Mouse (Mus musculus) cerebellum, postnatal 36 days (tissue): ENCODE measurements around the gene Kcnc1.
A peak's percentile ranks its signal among the peaks of the same experiment; 100 is the strongest.

Experiments used
- DNase-seq, 2 experiments: peaks; one replicate each; pipeline ENCODE4 v3.0.0; 2021 to 2022; ENCODE audit warnings: mixed read lengths in 2 of 2

The Kcnc1 gene

GRCm38 (mm10) chr7:46396231-46396927, at the start of gene Kcnc1:
Gene Kcnc1, plus strand, starts transcription at chr7:46396497.
- DNase-seq, result peak; percentile 85 to 91

- DNase-seq, result no peak
These were observed 48.6 kb upstream of the Kcnc1 start for GRCm38 (mm10) chr7:46347692-46348091.

GRCm38 (mm10) chr7:46348813-46349212, 47.5 kb upstream of the Kcnc1 start:
- no peak for DNase-seq

GRCm38 (mm10) chr7:46350119-46350702, 46.1 kb upstream of the Kcnc1 start:
- DNase-seq, result peak in 1 of 2 experiments; percentile 9

GRCm38 (mm10) chr7:46352748-46353147, 43.5 kb upstream of the Kcnc1 start:
- no peak for DNase-seq

- DNase-seq, result no peak
These were observed 43.1 kb upstream of the Kcnc1 start for GRCm38 (mm10) chr7:46353216-46353615.

GRCm38 (mm10) chr7:46353875-46354274, 42.4 kb upstream of the Kcnc1 start:
- no peak for DNase-seq

GRCm38 (mm10) chr7:46361776-46362175, 34.5 kb upstream of the Kcnc1 start:
- DNase-seq, result no peak

- DNase-seq, result no peak
These were observed 32.1 kb upstream of the Kcnc1 start for GRCm38 (mm10) chr7:46364154-46364553.

- no peak for DNase-seq
These were observed 30.5 kb upstream of the Kcnc1 start for GRCm38 (mm10) chr7:46365810-46366209.

GRCm38 (mm10) chr7:46371104-46371503, 25.2 kb upstream of the Kcnc1 start:
- DNase-seq, result no peak

GRCm38 (mm10) chr7:46376172-46377007, 19.9 kb upstream of the Kcnc1 start, which contains the start of gene Myod1:
Gene Myod1, plus strand, starts transcription at chr7:46376474.
- DNase-seq, result no peak

GRCm38 (mm10) chr7:46377008-46377346, 19.3 kb upstream of the Kcnc1 start:
- DNase-seq, result no peak

GRCm38 (mm10) chr7:46378123-46378522, 18.2 kb upstream of the Kcnc1 start:
- peak; percentile 54 to 55 for DNase-seq

- peak; percentile 60 to 66 for DNase-seq
These were observed 17.3 kb upstream of the Kcnc1 start for GRCm38 (mm10) chr7:46378983-46379382.

GRCm38 (mm10) chr7:46380625-46381024, 15.7 kb upstream of the Kcnc1 start:
- peak; percentile 39 to 53 for DNase-seq

GRCm38 (mm10) chr7:46387430-46387829, 8.9 kb upstream of the Kcnc1 start:
- DNase-seq, result no peak

GRCm38 (mm10) chr7:46389456-46390085, 6.7 kb upstream of the Kcnc1 start:
- no peak for DNase-seq

GRCm38 (mm10) chr7:46390226-46390625, 6.1 kb upstream of the Kcnc1 start:
- no peak for DNase-seq

GRCm38 (mm10) chr7:46391701-46392100, 4.6 kb upstream of the Kcnc1 start:
- no peak for DNase-seq

- peak; percentile 98 to 100 for DNase-seq
These were observed 3.2 kb upstream of the Kcnc1 start for GRCm38 (mm10) chr7:46393116-46393515.

- peak in 1 of 2 experiments; percentile 40 for DNase-seq
These were observed 2.4 kb upstream of the Kcnc1 start for GRCm38 (mm10) chr7:46393718-46394511.
